Mouse (Mus musculus) v-Abl transformed pro-B cells (cell line): ENCODE data around the gene Adam19.

Experiments
- in situ Hi-C, 2 experiments: fragments of 400-800 bp; cut with MboI; formaldehyde crosslinking; loops; one replicate each; pipeline ENCODE4 v1.15.1; 2025; ENCODE audit not compliant: unreplicated experiment in 2 of 2

Gene Adam19

GRCm38 (mm10) chr11:46070789-46071188, 15.0 kb downstream of the Adam19 start:
- in situ Hi-C loops = no loop called here

GRCm38 (mm10) chr11:46072466-46073060, 16.8 kb downstream of the Adam19 start:
- in situ Hi-C loops = no loop called here

GRCm38 (mm10) chr11:46073061-46073849, 17.5 kb downstream of the Adam19 start:
- in situ Hi-C loops = no loop called here

- in situ Hi-C loops = no loop called here
These were observed 18.3 kb downstream of the Adam19 start for GRCm38 (mm10) chr11:46073850-46074688.

- in situ Hi-C loops = no loop called here
These were observed 19.7 kb downstream of the Adam19 start for GRCm38 (mm10) chr11:46075507-46075906.

GRCm38 (mm10) chr11:46076442-46077158, 20.8 kb downstream of the Adam19 start:
- in situ Hi-C loops = no loop called here

- in situ Hi-C loops = no loop called here
These were observed 21.5 kb downstream of the Adam19 start for GRCm38 (mm10) chr11:46077304-46077703.

GRCm38 (mm10) chr11:46077732-46078375, 22.1 kb downstream of the Adam19 start:
- in situ Hi-C loops = no loop called here

GRCm38 (mm10) chr11:46081075-46081474, 25.3 kb downstream of the Adam19 start:
- in situ Hi-C loops = no loop called here

- in situ Hi-C loops = no loop called here
These were observed 27.6 kb downstream of the Adam19 start for GRCm38 (mm10) chr11:46083405-46083804.

- in situ Hi-C loops = no loop called here
These were observed 28.1 kb downstream of the Adam19 start for GRCm38 (mm10) chr11:46083835-46084444.

GRCm38 (mm10) chr11:46084568-46084967, 28.8 kb downstream of the Adam19 start:
- in situ Hi-C loops = no loop called here

- in situ Hi-C loops = no loop called here
These were observed 29.8 kb downstream of the Adam19 start for GRCm38 (mm10) chr11:46085398-46086163.

GRCm38 (mm10) chr11:46086446-46086845, 30.7 kb downstream of the Adam19 start:
- in situ Hi-C loops = no loop called here

GRCm38 (mm10) chr11:46089081-46089713, 33.4 kb downstream of the Adam19 start:
- in situ Hi-C loops = no loop called here

GRCm38 (mm10) chr11:46090036-46090725, 34.4 kb downstream of the Adam19 start:
- in situ Hi-C loops = no loop called here

GRCm38 (mm10) chr11:46090951-46091667, 35.3 kb downstream of the Adam19 start:
- in situ Hi-C loops = no loop called here
